Mouse (Mus musculus): ENCODE measurements at regions not wholly inside any gene's neighbourhood (a gene's known extent, or its start where the extent isn't known, plus 50 kb on each side); places are given as distances from the start of the nearest gene placed in this dataset.

DNA sequence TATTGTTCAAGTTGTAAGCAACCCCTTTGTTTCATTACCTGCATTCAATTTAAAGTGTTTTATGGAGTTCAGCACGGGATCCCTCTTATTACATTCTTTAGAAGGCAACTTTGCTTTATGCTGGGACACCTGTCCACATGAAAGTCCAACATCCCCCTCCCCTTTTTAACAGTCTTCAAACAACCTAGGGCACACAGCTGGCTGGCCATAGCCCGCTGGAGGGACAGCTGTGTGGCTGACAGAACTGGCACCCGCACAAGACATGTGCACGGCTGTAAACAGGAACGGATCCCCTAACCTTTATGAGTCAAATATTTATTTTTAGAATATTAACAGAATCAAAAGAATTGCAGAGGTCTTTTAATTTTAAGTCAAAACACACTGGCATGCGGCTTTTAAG lies 230.1 kb downstream of the Gm5447 start:
- TF ChIP-seq CTCF (IDR thresholded peaks at IDR 0.05; ENCODE audit: low read depth) (no peak), EP300 (IDR thresholded peaks at IDR 0.05; ENCODE audit: low read depth) (no peak)

Data from liver, postnatal 0 days (tissue).